8 mouse cellular contexts compared by ENCODE assay signal in the genomic region with DNA sequence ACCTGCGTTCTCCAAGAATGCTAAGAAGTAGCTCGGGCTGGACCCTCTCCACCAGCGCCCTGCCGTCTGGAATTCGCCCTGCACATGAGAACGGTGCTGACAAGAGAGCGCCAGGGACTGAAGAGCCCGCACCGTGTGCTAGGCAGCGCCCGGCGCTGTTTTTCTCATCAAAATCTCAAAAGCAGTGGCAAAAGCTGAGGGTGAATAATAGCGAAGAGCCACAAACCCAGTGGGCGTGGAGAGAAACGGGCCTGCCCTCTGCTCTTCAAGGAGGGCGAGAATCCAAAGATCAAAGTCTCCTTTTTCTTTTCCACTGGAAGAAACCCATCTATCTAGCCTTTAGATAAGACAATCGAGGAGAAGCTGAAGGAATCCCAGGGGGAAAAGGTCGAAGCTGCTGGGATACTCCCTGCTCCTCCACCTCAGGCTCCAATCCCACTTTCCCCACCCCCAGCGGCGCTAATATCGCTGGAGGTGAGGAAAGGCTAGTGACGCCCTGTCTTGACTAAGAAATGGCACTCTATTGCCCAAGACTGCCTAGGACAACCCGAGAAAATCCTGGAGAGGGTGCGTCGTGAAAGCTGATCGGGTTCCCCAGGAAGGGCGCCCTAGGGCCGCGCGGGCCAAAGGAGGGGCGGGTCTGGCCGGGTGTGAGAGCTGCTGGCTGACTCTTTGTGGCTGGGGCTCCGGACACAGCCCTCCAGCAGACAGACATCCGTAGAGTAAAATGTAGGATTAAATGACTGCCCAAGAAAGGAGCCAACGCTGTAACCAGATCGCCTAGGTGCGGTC. TPM values are rescaled to one million over a fixed set of nuclear protein-coding genes. Genes with fewer than 3 reads are reported as not detected.
A peak's percentile ranks its signal among the peaks of the same experiment; 100 is the strongest.
DNase-seq lines count a peak whose midpoint lies in the region; ATAC-seq and TF ChIP-seq lines count a peak whose summit lies in the region.

No protein-coding gene starts in this region.

- H3K4me3 ChIP-seq in heart, embryonic 12.5 days: peak overlapping the region; percentile 52
- peak overlapping the region; percentile 48 for H3K4me3 ChIP-seq in forebrain, embryonic 16.5 days (replicated peaks; ENCODE audit: low read length)
- H3K4me3 ChIP-seq in kidney, embryonic 16.5 days (ENCODE audit: low read length): peak overlapping the region; percentile 46
- peak overlapping the region; percentile 36 for H3K4me3 ChIP-seq in midbrain, postnatal 0 days (ENCODE audit: low read depth, low read length)

- no peak for DNase-seq in heart, adult 11 months
- no peak for DNase-seq in midbrain, postnatal 0 days (ENCODE audit: low spot score)
- no peak for DNase-seq in right cerebral cortex, postnatal 14 days
- no peak for DNase-seq in thymus, postnatal 0 days (ENCODE audit: low spot score)

- H3K9me3 ChIP-seq in heart, embryonic 12.5 days (replicated peaks): no peaks in the 10 kb centered on the region
- H3K9me3 ChIP-seq in forebrain, embryonic 16.5 days (ENCODE audit: control insufficient read depth, low read length): no peaks in the 10 kb centered on the region
- no peaks in the 10 kb centered on the region for H3K9me3 ChIP-seq in kidney, embryonic 16.5 days (ENCODE audit: low read length)
- no peaks in the 10 kb centered on the region for H3K9me3 ChIP-seq in midbrain, postnatal 0 days (ENCODE audit: low read length)

- TF ChIP-seq CTCF in midbrain, postnatal 0 days (IDR thresholded peaks at IDR 0.05): 0 out of 2 replicates have a peak, but pooled peaks have one; percentile 1

- under 1% methylated on average over 37 of the region's 37 CpGs for WGBS in heart, embryonic 12.5 days
- WGBS in forebrain, embryonic 16.5 days: 2% methylated on average over 37 of the region's 37 CpGs
- 2% methylated on average over 37 of the region's 37 CpGs for WGBS in kidney, embryonic 16.5 days
- WGBS in midbrain, postnatal 0 days: 4% methylated on average over 37 of the region's 37 CpGs

- H3K9ac ChIP-seq in heart, embryonic 12.5 days: peak overlapping the region; percentile 73
- peak overlapping the region; percentile 62 for H3K9ac ChIP-seq in forebrain, embryonic 16.5 days (replicated peaks; ENCODE audit: low read depth, low read length)
- H3K9ac ChIP-seq in kidney, embryonic 16.5 days (replicated peaks; ENCODE audit: low read length): peak overlapping the region; percentile 43
- peak overlapping the region; percentile 48 for H3K9ac ChIP-seq in midbrain, postnatal 0 days (replicated peaks; ENCODE audit: low read length, poor library complexity, severe bottlenecking)

- peaks cover 59% of the 10 kb centered on the region for H3K27me3 ChIP-seq in heart, embryonic 12.5 days (replicated peaks)
- peaks cover 15% of the 10 kb centered on the region for H3K27me3 ChIP-seq in forebrain, embryonic 16.5 days (replicated peaks; ENCODE audit: control insufficient read depth, insufficient read depth, low read length)
- H3K27me3 ChIP-seq in kidney, embryonic 16.5 days (ENCODE audit: insufficient read depth, low read length): peaks cover 84% of the 10 kb centered on the region
- peaks cover 36% of the 10 kb centered on the region for H3K27me3 ChIP-seq in midbrain, postnatal 0 days (ENCODE audit: insufficient read depth, low read length)

- ATAC-seq in heart, embryonic 12.5 days (ENCODE audit: insufficient number of reproducible peaks, low FRiP score): no peak
- ATAC-seq in forebrain, embryonic 16.5 days: peak; percentile 4; the same call in 1 of the 2 replicates
- ATAC-seq in kidney, embryonic 16.5 days (ENCODE audit: low FRiP score, low TSS enrichment): 0 out of 2 replicates have a peak, but pooled peaks have one; percentile 39
- no peak; the same call in 1 of the 2 replicates for ATAC-seq in midbrain, postnatal 0 days (ENCODE audit: low FRiP score)
- no peak for ATAC-seq in erythroid progenitor cell, adult 5-6 weeks (replicated peaks; ENCODE audit: low FRiP score, poor library complexity, severe bottlenecking)

- peak overlapping the region; percentile 79 for H3K4me2 ChIP-seq in heart, embryonic 12.5 days
- H3K4me2 ChIP-seq in forebrain, embryonic 16.5 days (ENCODE audit: low read length): peak overlapping the region; percentile 73
- peak overlapping the region; percentile 76 for H3K4me2 ChIP-seq in kidney, embryonic 16.5 days (replicated peaks; ENCODE audit: low read depth, low read length)
- peak overlapping the region; percentile 91 for H3K4me2 ChIP-seq in midbrain, postnatal 0 days (ENCODE audit: low read depth, low read length, poor library complexity, severe bottlenecking)

- peaks cover under 1% of the 10 kb centered on the region; the same call in 1 of the 2 replicates for H3K36me3 ChIP-seq in heart, embryonic 12.5 days
- no peaks in the 10 kb centered on the region for H3K36me3 ChIP-seq in forebrain, embryonic 16.5 days (ENCODE audit: control insufficient read depth, insufficient read depth)
- H3K36me3 ChIP-seq in kidney, embryonic 16.5 days (ENCODE audit: insufficient read depth, low read length): no peaks in the 10 kb centered on the region
- H3K36me3 ChIP-seq in midbrain, postnatal 0 days (ENCODE audit: insufficient read depth, low read length): no peaks in the 10 kb centered on the region

- H3K4me1 ChIP-seq in heart, embryonic 12.5 days (replicated peaks): peaks cover 47% of the 10 kb centered on the region
- H3K4me1 ChIP-seq in forebrain, embryonic 16.5 days (replicated peaks; ENCODE audit: control insufficient read depth, insufficient read depth, low read length): peaks cover 67% of the 10 kb centered on the region
- peaks cover 51% of the 10 kb centered on the region for H3K4me1 ChIP-seq in kidney, embryonic 16.5 days (ENCODE audit: insufficient read depth, low read length)
- H3K4me1 ChIP-seq in midbrain, postnatal 0 days (ENCODE audit: insufficient read depth, low read length): peaks cover 32% of the 10 kb centered on the region

- H3K27ac ChIP-seq in heart, embryonic 12.5 days (ENCODE audit: poor library complexity, severe bottlenecking): peak overlapping the region; percentile 39
- H3K27ac ChIP-seq in forebrain, embryonic 16.5 days (ENCODE audit: low read length): peak overlapping the region; percentile 3; the same call in 1 of the 2 replicates
- no peak overlapping the region for H3K27ac ChIP-seq in kidney, embryonic 16.5 days (ENCODE audit: low read length)
- no peak overlapping the region for H3K27ac ChIP-seq in midbrain, postnatal 0 days (ENCODE audit: low read depth, low read length)

RNA-seq across cellular contexts. Expression of a gene that starts 3.0 kb away (rescaled TPM):
- polyA plus RNA-seq in heart, embryonic 12.5 days (2016; fragmentation: Nextera tagmentation; extraction: Ambion mirVana): 78.0 and 78.9 TPM in 2 replicates
- polyA plus RNA-seq in forebrain, embryonic 16.5 days (2015; fragmentation: Nextera tagmentation; extraction: Ambion mirVana): 16.6 and 35.1 TPM in 2 replicates
- polyA plus RNA-seq in kidney, embryonic 16.5 days (2015; fragmentation: Nextera tagmentation; extraction: Ambion mirVana): 19.0 and 19.5 TPM in 2 replicates
- 13.8 and 17.8 TPM in 2 replicates for total RNA-seq in midbrain, postnatal 0 days (2014; rRNA removed)
- polyA plus RNA-seq in midbrain, postnatal 0 days (2015; fragmentation: Nextera tagmentation; extraction: Ambion mirVana): 4.9 and 6.2 TPM in 2 replicates
- not detected in 2 replicates for total RNA-seq in erythroid progenitor cell, adult 5-6 weeks (2015; ENCODE audit: low replicate concordance)
- not detected in 2 replicates for total RNA-seq in erythroid progenitor cell, adult 5-6 weeks (2017; ENCODE audit: low replicate concordance)
- polyA plus RNA-seq in thymus, postnatal 0 days (2015; fragmentation: Nextera tagmentation; extraction: Ambion mirVana): 0.28 and 0.36 TPM in 2 replicates

RNA-seq across cellular contexts. Expression of a gene that starts 37.5 kb away (rescaled TPM):
- 28.5 and 32.2 TPM in 2 replicates for polyA plus RNA-seq in heart, embryonic 12.5 days (2016; fragmentation: Nextera tagmentation; extraction: Ambion mirVana)
- 64.8 and 66.9 TPM in 2 replicates for polyA plus RNA-seq in forebrain, embryonic 16.5 days (2015; fragmentation: Nextera tagmentation; extraction: Ambion mirVana)
- 56.0 and 61.3 TPM in 2 replicates for polyA plus RNA-seq in kidney, embryonic 16.5 days (2015; fragmentation: Nextera tagmentation; extraction: Ambion mirVana)
- total RNA-seq in midbrain, postnatal 0 days (2014; rRNA removed): 40.3 and 57.7 TPM in 2 replicates
- 43.8 and 49.2 TPM in 2 replicates for polyA plus RNA-seq in midbrain, postnatal 0 days (2015; fragmentation: Nextera tagmentation; extraction: Ambion mirVana)
- 2.1 and 2.5 TPM in 2 replicates for total RNA-seq in erythroid progenitor cell, adult 5-6 weeks (2015; ENCODE audit: low replicate concordance)
- total RNA-seq in erythroid progenitor cell, adult 5-6 weeks (2017; ENCODE audit: low replicate concordance): 3.9 and 4.9 TPM in 2 replicates
- 39.0 and 40.9 TPM in 2 replicates for polyA plus RNA-seq in thymus, postnatal 0 days (2015; fragmentation: Nextera tagmentation; extraction: Ambion mirVana)

Comparison
In these comparisons a context has a peak if more than half of its experiments do, and no peak if none do; other contexts are left out.
1. ATAC-seq: peak in forebrain, embryonic 16.5 days (single experiment) and kidney, embryonic 16.5 days (single experiment); none in heart, embryonic 12.5 days (single experiment), midbrain, postnatal 0 days (single experiment) and erythroid progenitor cell, adult 5-6 weeks (single experiment).
2. H3K27ac ChIP-seq: peak in heart, embryonic 12.5 days (single experiment) and forebrain, embryonic 16.5 days (single experiment); none in kidney, embryonic 16.5 days (single experiment) and midbrain, postnatal 0 days (single experiment).
3. Peak in every context shown above with its lines, with median percentiles within 50 percentile points of each other: H3K4me2 ChIP-seq, H3K4me3 ChIP-seq and H3K9ac ChIP-seq.